Mouse (Mus musculus) layer of hippocampus, adult 9-11 months (tissue): Measurements from ENCODE around the gene Teddm2.
A peak's percentile ranks its signal among the peaks of the same experiment; 100 is the strongest.

Source experiments
- DNase-seq: peaks from one replicate; pipeline ENCODE4 v3.0.0; 2022

The Teddm2 gene

GRCm38 (mm10) chr1:153814278-153814677, 85.8 kb downstream of the Teddm2 start:
- DNase-seq = no peak

DNA sequence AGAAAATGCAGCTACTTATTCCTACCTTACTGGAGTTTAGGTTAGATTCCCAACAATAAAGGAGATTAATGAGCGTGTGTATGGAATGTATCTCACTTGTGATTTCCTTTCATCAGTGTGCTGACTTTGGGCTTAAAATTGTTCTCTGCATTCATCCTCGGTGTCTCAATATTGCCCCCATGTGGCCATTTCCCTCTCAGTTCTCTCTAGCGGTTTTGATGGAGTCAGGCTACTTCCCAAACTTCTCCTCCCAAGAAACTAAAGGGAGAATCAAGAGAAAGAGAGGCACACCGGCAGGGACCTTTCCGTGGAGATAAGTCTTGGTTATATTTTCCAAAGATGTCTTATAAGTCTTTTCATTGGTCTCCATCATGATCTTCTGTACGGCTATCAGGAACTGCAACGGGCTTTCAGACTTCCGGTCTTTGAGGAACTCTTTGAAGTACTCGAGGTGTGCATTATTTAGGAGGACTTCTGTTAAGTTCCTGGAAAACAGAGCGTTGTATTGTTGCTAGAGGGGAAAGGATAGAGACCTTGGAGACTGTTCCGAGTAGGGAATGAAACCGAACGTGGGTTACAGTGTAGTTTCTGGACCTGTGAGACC, 92.5 kb downstream of the Teddm2 start:
- DNase-seq = peak; percentile 49

- DNase-seq = peak; percentile 13
Measured at GRCm38 (mm10) chr1:153803530-153803929, 96.5 kb downstream of the Teddm2 start.

DNA sequence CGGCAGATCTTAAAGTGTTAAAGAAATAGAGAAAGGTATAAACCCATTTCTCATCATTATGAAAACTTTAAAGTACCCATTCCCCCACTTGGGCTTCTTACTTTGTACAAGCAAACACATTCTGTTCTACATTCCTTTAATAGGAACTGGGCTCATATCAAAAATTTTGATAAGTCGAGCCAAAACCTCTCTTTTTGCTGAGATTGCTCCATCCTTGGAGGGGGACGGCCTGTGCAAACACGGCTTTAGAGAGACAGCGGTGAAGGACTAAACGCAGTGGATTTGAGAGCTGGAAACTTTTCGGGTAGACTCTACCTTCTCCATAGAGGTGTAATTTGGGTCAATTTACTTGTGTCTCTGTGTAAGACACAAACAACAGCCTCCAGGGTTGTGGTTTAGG, 97.3 kb downstream of the Teddm2 start:
- DNase-seq = no peak
